Mouse (Mus musculus): Measurements from ENCODE around the gene Plppr4.

Plppr4 gene

DNA sequence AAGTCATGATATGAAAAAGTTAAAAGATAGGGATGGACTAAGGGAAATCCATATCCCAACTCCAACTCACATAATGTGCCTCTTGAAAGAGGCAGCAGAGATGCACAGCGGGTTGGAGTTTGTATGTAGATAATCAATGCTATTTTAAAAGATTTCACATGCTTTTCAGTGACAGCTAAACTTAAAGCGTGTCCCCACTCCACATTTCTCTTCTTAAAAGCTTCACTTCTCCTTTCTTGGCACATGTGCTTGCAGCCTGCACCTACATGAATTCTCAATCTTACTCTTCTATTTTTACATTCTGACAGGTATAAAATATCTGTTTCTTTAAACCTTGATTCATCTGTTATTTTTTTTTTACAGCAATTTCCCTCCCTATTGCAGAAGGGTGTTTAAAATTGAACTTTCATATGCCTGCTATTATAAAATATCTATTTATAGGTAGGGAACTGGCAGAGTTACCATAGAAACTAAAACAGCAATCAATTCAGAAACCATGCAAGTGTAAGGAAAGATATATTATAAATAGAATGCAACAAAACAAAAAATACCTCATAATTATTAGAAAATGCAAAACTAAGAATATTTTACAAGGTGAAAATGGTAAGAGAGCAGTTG lies 66.3 kb downstream of the Plppr4 start:
- no peak for DNase-seq (ENCODE audit: low spot score)

Data from ovary, postnatal 14 days (tissue).